Mouse (Mus musculus): Measurements from ENCODE around the gene Slc6a6.

DNA sequence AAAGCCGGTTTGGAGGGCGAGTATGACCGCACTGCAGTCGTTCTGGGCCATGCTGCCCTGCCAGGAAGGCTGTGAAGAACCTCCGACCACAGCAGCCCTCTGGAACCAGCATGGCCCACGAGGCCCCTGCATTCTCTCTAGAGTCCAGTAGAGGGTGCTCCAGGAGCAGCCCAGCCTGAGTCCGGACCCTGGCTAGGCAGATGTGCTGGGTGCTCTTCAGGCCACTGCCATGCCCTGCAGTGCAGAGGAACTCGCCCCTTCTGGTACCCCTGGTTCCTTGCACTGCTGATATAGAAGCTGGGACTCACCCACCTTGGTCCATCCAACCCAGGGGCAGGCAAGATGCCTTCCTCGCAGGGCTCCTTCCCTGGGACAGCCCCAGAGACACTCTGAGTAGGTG is 92.7 kb downstream of the Slc6a6 start:
- TF ChIP-seq POLR2A (IDR thresholded peaks at IDR 0.05; ENCODE audit: extremely low read depth, insufficient read depth, low read length) (no peak), CTCF (IDR thresholded peaks at IDR 0.05; ENCODE audit: extremely low read depth, insufficient read depth, low read length) (peak; percentile 82)

Data from cortical plate, adult 2 months (tissue).